Mouse (Mus musculus) heart, embryonic 14.5 days (tissue): ENCODE measurements around the gene Spns3. TPM values are rescaled to one million over a fixed set of nuclear protein-coding genes. Genes with fewer than 3 reads are reported as not detected.

ENCODE experiments used
- ATAC-seq: fragments of 200-750 bp; cut with Nextera tagmentation; 2 replicates; pipeline ENCODE4 v1.8.0; 2017; ENCODE audit warnings: low read depth, moderate TSS enrichment; ENCODE audit not compliant: insufficient number of reproducible peaks, insufficient read depth, low FRiP score
- H3K27ac ChIP-seq, 2 experiments: fragments of 200-500 bp in 1 of 2; fragments of 300-500 bp in 1 of 2; sonication (generic) in 1 of 2; replicated peaks in 1 of 2; 2 replicates each; pipeline ENCODE4 v1.5.1; 2012 to 2014; ENCODE audit warnings: low read depth in 2 of 2, low read length in 2 of 2, control low read depth in 1 of 2, mild to moderate bottlenecking in 1 of 2, mixed read lengths in 1 of 2; ENCODE audit not compliant: control insufficient read depth in 1 of 2, insufficient read depth in 1 of 2
- H3K27me3 ChIP-seq: fragments of 300-500 bp; sonication (generic); 2 replicates; pipeline ENCODE4 v1.6.1; 2014; ENCODE audit warnings: mild to moderate bottlenecking, low read length, control low read depth; ENCODE audit not compliant: control insufficient read depth, insufficient read depth
- H3K36me3 ChIP-seq: fragments of 300-500 bp; sonication (generic); 2 replicates; pipeline ENCODE4 v1.6.1; 2014; ENCODE audit warnings: mild to moderate bottlenecking, control low read depth, low read length, mixed read lengths; ENCODE audit not compliant: control insufficient read depth, insufficient read depth
- H3K4me1 ChIP-seq, 2 experiments: fragments of 200-500 bp in 1 of 2; fragments of 300-500 bp in 1 of 2; sonication (generic) in 1 of 2; 2 replicates each; pipeline ENCODE4 v1.6.1; 2012 to 2014; ENCODE audit warnings: low read length in 2 of 2, control low read depth in 1 of 2, mixed read lengths in 1 of 2; ENCODE audit not compliant: control insufficient read depth in 2 of 2, insufficient read depth in 2 of 2
- H3K4me2 ChIP-seq: fragments of 300-500 bp; sonication (generic); 2 replicates; pipeline ENCODE4 v1.6.1; 2014; ENCODE audit warnings: mild to moderate bottlenecking, low read length
- H3K4me3 ChIP-seq, 2 experiments: fragments of 200-500 bp in 1 of 2; fragments of 300-500 bp in 1 of 2; sonication (generic) in 1 of 2; 2 replicates each; pipeline ENCODE4 v1.5.1; 2012 to 2014; ENCODE audit warnings: low read length in 2 of 2, mild to moderate bottlenecking in 2 of 2, control low read depth in 1 of 2, low read depth in 1 of 2, moderate library complexity in 1 of 2; ENCODE audit not compliant: control insufficient read depth in 1 of 2, insufficient read depth in 1 of 2
- H3K9ac ChIP-seq: fragments of 300-500 bp; sonication (generic); 2 replicates; pipeline ENCODE4 v1.6.1; 2014; ENCODE audit warnings: mild to moderate bottlenecking, low read length
- H3K9me3 ChIP-seq: fragments of 300-500 bp; sonication (generic); 2 replicates; pipeline ENCODE4 v1.6.1; 2016; ENCODE audit warnings: low read length, control low read depth; ENCODE audit not compliant: control insufficient read depth
- WGBS: fragments of 180-500 bp; shearing (Covaris S2); extraction: QIAGEN DNeasy Blood & Tissue Kit; methylation state at CpG from one replicate; pipeline ENCODE4 v1.1.7; 2014; 5-methylcytosine and 5-hydroxymethylcytosine counted together
- polyA plus RNA-seq: library from polyadenylated mRNA; unstranded; fragments of >200 nt; fragmentation: Nextera tagmentation; extraction: Ambion mirVana; gene quantifications from 2 replicates; pipeline ENCODE4 v1.2.1, GENCODE M21; 2014

Spns3 gene
- polyA plus RNA-seq, 1 experiment from 2014 or later: 0.09 TPM

DNA sequence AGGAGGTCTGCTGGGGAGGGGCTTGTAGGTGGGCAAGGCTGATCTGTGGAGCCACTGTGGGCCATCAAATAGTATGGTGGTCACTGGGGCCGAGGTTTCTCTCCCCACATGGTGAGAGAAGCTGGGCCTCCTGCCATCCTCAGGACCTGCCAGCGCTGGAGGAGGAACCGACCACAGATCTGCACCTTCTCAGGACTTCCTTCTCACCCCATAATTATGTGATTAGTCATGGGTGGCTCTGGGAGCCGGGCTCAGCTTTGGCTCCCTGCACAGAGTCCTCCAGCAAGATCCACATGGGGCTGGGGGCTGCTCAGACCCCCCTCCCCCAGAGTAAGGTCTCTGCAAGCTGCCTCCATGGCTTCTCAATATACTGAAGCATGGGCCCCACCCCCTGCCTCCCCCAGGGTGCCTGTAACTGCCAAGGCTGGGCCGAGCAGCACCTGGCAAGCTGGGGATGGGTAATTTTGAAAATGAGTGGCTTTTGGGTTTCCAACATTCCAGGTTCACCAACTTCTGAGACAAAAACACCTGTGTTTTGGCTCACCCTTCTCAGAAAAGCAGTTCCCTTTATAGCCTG lies 48.8 kb downstream of the Spns3 start:
- no peaks in the 10 kb centered on the region for H3K36me3 ChIP-seq
- 0 out of 2 replicates have a peak, but pooled peaks cover 4% of the 10 kb centered on the region for H3K27me3 ChIP-seq
- ATAC-seq: no peak
- no peak overlapping the region for H3K9ac ChIP-seq
- H3K4me3 ChIP-seq: no peak overlapping the region
- H3K4me2 ChIP-seq: no peak overlapping the region
- WGBS: 16% methylated on average over 5 of the region's 5 CpGs
- no peak overlapping the region for H3K27ac ChIP-seq
- peaks cover 26 to 33% of the 10 kb centered on the region in 2 experiments for H3K4me1 ChIP-seq
- no peaks in the 10 kb centered on the region for H3K9me3 ChIP-seq

DNA sequence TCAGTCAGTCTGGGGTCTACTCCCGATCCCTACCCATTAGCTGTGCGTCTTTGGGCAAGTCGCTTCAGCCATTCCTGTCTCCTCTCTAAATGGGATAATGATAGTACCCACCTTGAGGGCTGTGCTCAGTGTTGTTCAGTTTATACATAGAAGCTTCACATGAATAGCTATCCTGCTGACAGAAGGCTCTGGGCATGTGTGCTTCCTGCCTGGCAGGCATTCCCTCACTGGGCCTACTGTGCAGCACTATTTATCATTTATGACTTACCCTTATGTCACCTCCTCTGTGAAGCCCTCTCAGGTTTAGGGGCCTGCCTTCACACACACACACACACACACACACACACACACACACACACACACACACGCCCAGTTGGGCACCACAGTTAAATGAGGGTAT lies 50.2 kb downstream of the Spns3 start:
- no peaks in the 10 kb centered on the region for H3K9me3 ChIP-seq
- H3K27ac ChIP-seq: no peak overlapping the region
- WGBS: 86% methylated on average over 4 of the region's 4 CpGs
- no peak overlapping the region for H3K4me3 ChIP-seq
- ATAC-seq: no peak
- H3K36me3 ChIP-seq: no peaks in the 10 kb centered on the region
- no peak overlapping the region for H3K4me2 ChIP-seq
- H3K9ac ChIP-seq: no peak overlapping the region
- H3K4me1 ChIP-seq: peaks cover 26 to 33% of the 10 kb centered on the region in 2 experiments
- 0 out of 2 replicates have a peak, but pooled peaks cover 4% of the 10 kb centered on the region for H3K27me3 ChIP-seq

DNA sequence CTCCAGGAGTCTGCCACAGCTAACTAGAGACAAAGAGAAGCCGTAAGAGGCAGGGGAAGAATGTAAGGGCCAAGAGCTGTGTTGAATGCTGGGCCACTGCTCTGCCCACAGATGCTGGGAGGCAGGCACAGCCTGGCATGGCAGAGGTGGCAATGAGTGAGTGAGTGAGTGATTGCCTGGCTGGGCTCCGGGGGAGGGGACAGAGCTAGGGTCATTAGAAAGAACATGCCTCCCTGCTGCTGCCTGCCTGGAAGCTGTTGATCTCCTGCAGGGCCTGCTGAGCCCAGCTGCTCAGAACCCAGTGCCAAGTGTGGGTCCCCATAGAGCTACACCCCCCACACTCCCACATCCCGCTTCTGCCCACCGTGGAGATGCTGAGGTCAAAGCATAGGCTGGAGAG lies 52.9 kb downstream of the Spns3 start:
- 0 out of 2 replicates have a peak, but pooled peaks cover 4% of the 10 kb centered on the region for H3K27me3 ChIP-seq
- WGBS: 15% methylated on average over 4 of the region's 4 CpGs
- H3K36me3 ChIP-seq: no peaks in the 10 kb centered on the region
- no peak overlapping the region for H3K4me3 ChIP-seq
- H3K27ac ChIP-seq: no peak overlapping the region
- no peak overlapping the region for H3K9ac ChIP-seq
- no peaks in the 10 kb centered on the region for H3K9me3 ChIP-seq
- H3K4me2 ChIP-seq: no peak overlapping the region
- ATAC-seq: no peak
- H3K4me1 ChIP-seq: peaks cover 9 to 10% of the 10 kb centered on the region in 2 experiments

DNA sequence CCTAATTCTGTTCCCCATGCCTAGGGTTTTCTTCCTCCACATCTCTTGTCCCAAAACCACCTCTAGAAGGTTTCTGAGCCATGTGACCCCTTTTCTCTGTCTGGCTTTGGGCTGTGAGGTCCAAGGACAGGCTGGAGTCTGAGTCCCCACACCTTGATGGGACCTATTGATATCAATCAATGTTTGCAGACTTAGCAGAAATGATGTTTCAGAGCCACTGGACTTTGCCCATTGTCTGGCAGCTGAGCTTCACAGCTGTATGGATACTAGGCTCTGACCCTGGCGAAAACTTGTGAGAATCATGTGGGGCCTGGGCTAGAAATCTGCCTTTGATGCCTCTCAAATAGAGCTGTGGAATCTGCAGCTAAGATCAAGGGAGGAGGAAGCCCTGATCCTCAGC lies 53.5 kb downstream of the Spns3 start:
- Histone ChIP-seq H3K9me3 (no peaks in the 10 kb centered on the region), H3K27ac (no peak overlapping the region), H3K4me2 (no peak overlapping the region), H3K4me1 (peaks cover 4 to 5% of the 10 kb centered on the region in 2 experiments), H3K27me3 (0 out of 2 replicates have a peak, but pooled peaks cover 4% of the 10 kb centered on the region), H3K4me3 (no peak overlapping the region), H3K36me3 (no peaks in the 10 kb centered on the region), H3K9ac (no peak overlapping the region)
- 36% methylated on average over 1 of the region's 1 CpGs for WGBS
- ATAC-seq: no peak

DNA sequence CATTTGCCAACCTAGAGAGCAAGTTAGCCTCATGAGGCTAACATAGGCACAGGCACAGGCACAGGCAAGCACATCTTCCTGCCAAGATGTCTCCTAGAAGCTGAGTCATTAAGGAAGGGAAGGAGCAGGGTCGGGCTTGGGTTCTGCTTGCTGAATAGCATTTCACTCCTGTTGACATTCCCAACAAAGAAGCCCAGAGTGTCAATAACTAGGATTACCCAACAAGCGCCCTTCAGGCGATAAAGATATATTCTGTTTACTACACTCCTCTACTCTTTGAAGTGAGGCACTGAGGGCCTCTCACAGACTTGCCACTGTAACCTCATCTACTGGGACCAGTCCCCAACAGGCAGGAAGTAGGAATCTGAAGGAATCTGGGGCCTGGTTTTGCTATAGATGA lies 54.2 kb downstream of the Spns3 start:
- ATAC-seq: no peak
- Histone ChIP-seq H3K4me2 (no peak overlapping the region), H3K9me3 (no peaks in the 10 kb centered on the region), H3K36me3 (no peaks in the 10 kb centered on the region), H3K4me3 (no peak overlapping the region), H3K4me1 (no peaks in the 10 kb centered on the region), H3K27ac (no peak overlapping the region), H3K9ac (no peak overlapping the region), H3K27me3 (0 out of 2 replicates have a peak, but pooled peaks cover 4% of the 10 kb centered on the region)
- 56% methylated on average over 3 of the region's 3 CpGs for WGBS

DNA sequence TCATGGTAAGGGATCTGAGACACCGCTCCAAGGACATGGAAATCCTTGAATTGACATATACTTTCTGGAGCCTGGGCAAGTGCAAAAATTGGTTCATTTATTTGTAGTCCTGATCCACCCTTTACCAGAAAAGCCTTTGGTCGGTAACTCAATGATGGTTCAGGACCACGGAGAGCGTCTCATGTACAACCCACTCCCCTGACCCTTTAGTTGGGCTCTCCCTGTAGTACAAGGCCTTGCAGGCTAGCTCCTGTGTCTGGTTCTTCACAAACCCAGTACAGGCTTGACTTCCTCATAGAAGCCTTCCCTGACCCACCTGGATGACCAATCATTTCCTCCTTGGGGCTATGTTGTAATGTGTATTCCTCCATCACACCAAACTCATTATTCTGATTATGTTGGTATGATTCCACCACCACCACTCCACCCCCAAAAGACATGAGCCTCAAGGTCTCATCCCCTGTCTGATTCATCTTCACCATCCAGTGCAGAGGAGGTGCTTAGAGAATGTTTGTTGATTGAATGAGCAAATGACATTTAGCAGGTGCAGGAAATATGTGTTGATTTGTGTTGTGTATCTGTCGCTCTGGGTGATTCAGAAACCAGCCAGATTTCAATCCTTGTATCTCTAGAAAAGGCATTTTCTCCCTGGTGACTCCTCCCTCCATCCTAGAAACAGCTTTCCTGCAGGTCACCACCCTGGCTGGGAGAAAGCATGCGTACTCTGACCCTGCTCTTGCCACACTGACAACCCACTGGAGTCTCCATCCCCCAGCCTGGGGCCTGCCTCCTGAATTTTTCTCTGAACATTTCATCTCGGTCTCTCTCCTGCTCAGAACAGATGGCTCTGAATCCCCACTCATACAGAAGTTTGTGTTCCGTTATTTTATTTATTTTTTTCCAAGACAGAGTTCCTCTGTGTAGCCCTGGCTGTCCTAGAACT lies 56.0 kb downstream of the Spns3 start:
- no peak overlapping the region for H3K9ac ChIP-seq
- H3K4me1 ChIP-seq: peaks cover under 1 to 3% of the 10 kb centered on the region in 2 experiments; a peak in 3 of 4 replicates
- no peak for ATAC-seq
- H3K4me2 ChIP-seq: no peak overlapping the region
- peaks cover 6% of the 10 kb centered on the region for H3K27me3 ChIP-seq
- H3K27ac ChIP-seq: no peak overlapping the region
- 48% methylated on average over 8 of the region's 8 CpGs for WGBS
- no peaks in the 10 kb centered on the region for H3K36me3 ChIP-seq
- H3K9me3 ChIP-seq: no peaks in the 10 kb centered on the region
- no peak overlapping the region for H3K4me3 ChIP-seq

DNA sequence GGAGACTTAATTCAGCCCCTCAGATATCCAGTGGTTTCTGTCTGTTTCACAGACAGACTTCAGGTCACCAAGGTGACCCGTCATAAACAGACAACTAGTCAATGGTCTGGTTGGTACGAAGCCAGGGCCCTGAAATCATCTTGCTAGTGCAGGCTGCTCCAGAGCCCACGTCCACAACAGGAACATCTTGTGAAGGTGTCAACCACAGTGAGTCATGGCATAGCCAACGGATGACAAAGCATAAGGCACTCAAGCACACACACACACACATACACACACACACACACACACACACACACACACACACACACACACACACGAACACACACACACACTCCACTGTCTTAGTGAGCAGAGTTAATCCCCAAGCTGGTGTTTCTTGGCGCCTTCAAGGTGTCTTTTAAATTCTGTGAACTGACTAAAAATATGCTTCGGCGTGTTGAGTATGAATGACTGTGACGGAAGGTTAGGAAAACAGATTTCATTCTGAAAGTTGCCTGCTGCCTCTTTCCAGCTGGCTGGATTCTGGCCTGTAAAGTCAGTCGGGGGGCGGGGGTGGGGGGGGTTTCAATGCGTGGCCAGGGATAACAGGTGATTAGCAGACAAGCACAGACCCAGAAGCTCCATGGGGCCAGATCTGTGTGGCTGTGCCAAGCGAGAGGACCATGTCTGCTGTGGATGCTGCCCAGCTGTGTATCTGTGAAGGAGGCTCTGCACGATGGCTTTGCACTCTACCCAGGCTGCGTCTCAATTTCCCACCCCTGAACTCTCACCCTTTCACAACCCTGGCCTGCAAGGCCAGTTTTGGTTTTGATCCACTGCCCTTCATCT lies 59.0 kb downstream of the Spns3 start:
- WGBS: 67% methylated on average over 15 of the region's 15 CpGs
- no peaks in the 10 kb centered on the region for H3K36me3 ChIP-seq
- H3K9ac ChIP-seq: no peak overlapping the region
- no peak overlapping the region for H3K4me3 ChIP-seq
- no peak overlapping the region for H3K27ac ChIP-seq
- H3K4me2 ChIP-seq: no peak overlapping the region
- no peak for ATAC-seq
- peaks cover 27% of the 10 kb centered on the region for H3K27me3 ChIP-seq
- peaks cover 3 to 13% of the 10 kb centered on the region in 2 experiments; a peak in 3 of 4 replicates for H3K4me1 ChIP-seq
- H3K9me3 ChIP-seq: no peaks in the 10 kb centered on the region
